Mouse (Mus musculus) ovary, adult 18-20 months (tissue): Measurements from ENCODE around the gene Zfp69.
A peak's percentile ranks its signal among the peaks of the same experiment; 100 is the strongest.

Source experiments
- DNase-seq: peaks from one replicate; pipeline ENCODE4 v3.0.0; 2022; ENCODE audit warnings: low spot score, mixed read lengths

Gene Zfp69

DNA sequence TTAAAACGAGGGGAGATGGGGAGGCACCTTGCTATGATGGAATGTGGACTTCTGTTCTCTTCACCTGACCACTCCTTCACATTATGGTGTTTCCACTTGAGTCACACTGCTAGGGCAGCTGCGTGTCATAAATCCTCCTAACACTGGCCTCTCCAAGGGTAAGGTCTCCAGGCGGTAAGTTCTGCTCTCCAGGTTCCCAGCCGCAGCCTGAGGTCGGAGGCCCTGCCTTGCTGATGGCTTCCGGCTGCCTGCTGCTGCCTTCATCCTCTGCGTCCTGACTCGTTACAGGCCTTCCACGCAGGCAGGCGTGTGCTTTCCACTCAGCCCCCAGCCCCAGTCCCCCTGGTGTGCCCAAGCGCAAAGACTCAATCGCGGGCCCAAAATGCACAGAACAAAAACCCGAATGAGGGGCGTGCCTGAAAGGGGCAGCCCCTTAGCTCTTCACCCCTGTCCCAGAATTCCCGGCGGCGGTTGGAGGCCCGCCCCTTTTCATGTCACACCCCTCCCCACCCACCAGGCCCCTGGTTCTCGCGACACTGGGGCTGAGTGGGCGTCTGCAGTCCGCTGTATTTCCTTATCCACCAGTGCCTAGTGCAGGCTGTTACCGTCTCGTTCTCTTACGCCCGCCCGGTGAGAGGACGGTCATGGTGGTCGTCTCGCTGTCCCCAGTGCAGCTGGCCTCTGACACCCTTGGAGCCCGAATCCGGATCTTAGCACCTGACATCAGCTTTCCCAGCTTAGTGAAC lies 26.8 kb downstream of the Zfp69 start, which contains the start of gene Exo5:
Exo5 (minus strand) TSS at position 464 of the 746 bp plus-strand sequence.
- DNase-seq, result peak; percentile 85

DNA sequence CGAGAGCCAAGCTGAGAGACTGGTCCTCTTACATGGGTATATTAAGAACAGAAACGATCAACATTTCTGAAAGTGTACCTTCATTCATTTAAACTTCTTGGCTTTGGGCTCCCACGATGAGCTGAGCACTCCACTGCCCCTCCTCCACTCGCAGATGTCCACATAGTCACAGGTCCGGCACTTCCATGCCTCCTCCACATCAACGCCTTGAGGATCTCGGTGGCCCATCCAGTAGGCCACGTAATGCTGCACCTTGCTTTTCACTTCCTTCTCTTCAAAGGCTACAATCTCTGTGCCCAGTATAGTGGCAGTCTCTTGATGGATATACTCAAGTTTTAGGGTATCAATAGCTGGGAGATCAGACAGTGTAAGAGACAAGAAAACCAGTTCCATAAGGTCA lies 30.0 kb downstream of the Zfp69 start:
- no peak for DNase-seq

DNA sequence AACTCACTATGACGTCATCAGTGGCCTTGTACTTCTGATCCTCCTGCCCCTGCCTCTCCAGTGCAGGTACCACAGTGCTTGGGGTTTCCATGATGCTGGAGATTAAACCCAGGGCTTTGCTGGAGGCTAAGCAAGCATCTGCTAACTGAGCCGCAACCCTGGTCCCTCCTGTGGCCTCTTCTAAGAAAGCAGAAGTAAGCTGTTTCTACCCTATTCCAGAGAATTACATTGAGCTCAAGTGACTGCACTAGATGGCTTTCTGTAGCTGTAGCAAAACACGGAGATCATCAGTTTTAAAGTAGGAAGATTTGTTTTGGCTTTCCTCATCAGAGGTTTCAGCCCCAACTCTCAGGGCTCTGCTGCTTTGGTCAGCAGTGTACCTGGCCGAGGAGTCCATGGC lies 37.0 kb downstream of the Zfp69 start:
- no peak for DNase-seq

DNA sequence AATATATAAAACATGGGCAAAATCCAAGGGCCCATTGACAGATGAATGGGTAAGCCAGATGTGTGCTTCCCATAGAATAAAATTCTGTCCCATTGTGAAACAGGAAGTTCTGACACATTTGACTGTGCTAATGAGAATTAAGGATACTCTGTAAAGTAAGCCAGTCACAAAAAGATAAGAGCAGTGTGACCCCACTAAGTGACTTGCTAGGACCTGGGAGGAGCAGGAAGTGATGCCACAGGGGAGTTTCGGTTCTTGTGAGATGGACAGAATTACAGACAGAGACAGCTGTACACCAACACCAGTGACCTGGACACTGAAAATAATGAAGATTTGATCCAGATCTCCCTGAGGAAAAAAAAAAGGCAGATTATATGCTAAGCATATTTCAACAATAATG lies 37.6 kb downstream of the Zfp69 start:
- no peak for DNase-seq

DNA sequence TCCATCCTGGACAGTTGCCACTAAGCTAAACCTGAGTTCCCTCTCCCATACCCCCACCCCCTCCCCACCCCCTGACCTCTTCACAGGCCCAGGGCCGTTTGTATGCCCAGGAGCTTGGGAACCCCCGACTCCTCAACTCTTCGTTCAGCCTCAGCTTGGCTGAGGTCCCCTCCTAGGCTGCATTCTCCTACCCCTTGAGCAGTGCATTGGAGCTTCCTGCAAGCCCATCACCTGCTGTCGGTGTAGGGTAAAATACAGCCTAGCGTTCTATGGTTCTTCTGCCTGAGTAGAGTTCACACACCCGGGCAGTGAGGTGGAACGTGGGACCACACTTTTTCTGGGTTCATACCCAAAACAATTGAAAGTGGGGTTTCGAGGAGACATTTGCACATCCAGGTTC lies 38.1 kb downstream of the Zfp69 start:
- no peak for DNase-seq

DNA sequence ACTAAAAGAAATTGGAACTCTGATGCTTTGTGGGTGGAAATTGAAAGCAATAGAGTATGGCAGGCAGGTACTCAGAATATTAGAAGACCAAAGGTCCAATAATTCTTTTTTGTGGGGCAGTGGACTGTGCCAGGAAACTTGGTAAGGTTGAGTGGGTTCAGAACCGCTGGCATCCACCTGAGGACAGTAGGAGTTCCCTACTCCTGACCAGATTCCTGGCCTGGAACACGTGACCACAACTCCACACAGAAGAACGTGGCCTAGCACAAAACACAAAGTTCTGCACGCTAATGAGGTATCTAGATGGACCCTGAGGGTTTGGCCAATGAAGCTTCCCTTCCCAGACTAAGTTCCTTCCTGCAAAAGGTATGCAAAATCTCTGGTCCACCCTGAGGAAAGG lies 38.6 kb downstream of the Zfp69 start:
- no peak for DNase-seq

DNA sequence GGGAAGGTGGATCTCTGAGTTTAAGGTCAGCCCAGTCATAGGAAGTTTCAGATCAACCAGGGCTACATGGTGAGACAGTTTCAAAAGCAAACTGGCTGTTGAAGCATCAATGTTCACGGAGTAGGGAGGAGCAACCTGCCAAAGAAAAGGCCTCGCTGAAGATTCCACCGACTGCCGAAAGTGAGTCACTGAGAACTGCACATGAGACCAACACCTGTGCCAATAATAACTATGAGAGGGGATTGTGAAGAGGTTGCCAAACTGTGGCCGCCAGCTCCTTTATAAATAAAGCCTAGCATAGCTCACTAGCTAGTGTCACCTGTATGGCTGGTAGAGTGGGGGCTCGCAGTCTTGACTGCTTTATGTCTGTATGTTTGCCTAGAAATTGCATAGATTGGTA lies 40.4 kb downstream of the Zfp69 start:
- no peak for DNase-seq

DNA sequence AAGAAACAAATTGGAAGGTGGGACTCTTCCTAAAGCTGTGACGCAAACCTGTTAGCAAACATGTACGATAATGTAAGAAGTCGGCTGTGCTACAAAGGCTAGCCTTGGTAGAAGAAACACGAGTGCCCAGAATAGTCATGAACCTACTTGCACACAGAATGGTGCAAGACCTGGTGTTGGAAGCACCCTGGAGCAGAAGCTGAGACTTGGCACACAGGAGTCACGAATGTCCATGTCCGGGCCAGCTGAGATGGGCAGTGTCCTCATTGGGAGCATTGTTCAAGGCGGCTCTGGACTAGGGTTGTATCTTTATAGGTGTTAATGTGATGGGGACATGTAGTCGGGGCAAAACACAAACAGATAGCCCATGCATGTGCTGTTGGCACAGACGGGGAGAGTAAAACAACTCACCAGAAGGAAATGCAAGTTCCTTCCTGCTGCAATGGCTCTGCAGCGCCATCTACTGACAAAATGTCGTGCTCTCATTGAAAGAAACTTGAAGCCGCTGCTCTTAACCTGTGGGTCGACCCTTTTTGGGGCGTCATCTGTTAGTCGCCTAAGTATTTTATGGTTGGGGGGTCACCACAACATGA lies 41.8 kb downstream of the Zfp69 start:
- DNase-seq, result no peak

DNA sequence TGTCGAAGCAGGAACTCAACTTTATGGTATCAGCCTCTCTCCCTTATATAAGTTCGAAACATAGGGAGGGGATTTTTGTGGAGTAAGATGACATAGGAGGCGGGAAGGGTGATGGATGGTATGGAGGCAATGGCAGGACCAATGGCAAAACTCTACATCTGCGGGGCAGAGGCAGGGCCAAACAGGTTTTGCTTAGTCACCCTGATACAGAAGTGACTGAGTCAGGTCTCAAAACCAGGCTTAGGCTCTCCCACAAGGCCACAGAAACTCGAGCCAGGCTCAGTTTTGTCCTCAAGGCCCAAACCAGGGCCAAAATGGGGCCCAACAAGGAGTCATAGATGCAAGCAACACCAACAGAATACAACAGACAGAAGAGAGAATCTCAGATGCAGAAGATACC lies 45.9 kb downstream of the Zfp69 start:
- DNase-seq, result no peak

DNA sequence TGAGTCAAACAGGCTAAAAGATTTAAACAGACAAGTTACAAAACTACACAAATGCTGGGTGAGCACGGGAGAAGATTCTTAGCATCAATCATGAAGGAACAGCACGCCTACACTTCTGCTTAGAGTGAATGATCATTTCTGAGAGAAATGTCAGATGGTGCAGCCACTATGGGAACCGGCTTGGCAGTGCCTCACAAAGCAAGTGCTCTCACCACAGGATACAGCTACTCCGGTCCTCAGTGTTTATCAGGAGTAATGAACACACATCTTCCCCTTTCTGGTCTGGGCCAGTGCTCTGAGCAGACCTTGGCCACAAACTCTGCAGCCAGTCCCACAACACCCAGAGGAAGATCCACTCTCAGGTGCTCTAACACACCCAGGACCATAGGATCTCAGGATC lies 47.0 kb downstream of the Zfp69 start:
- DNase-seq, result no peak

DNA sequence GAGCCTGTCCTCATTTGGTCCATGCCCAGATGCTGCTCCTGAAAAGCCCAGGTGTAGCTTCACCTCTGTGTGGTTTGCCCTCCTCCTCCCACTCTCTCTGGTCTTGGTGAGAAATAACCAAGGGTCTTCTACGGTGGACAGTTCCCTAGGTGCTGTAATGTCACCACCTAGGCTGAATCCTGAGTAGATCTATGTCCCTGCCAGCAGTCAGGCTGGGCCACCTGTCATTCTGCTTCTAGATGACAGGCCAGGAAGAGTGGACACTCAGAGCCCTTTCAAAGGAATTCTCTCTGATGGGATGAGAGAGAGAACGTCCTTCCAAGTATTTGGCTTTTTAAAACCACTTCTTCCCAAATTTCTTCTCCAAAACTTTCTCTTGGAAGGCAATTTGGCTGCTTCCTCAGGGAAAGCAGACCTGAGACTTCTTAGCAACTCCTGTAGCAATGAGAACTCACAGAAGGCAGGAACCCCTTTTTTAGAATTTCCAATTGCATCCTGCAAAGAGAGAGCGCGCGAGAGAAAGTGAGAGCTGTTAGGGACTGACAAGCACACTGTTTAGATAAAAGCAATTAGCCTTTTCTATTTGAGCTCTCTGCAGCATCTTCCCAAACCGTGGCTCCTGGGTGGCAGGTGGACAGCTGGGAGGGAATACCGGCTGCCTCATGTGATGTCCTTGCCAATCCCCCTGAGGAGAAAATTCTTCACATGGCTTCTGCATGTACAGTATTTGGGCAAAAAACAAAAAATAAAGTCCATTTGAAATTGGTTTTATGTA lies 55.5 kb downstream of the Zfp69 start:
- DNase-seq, result no peak

DNA sequence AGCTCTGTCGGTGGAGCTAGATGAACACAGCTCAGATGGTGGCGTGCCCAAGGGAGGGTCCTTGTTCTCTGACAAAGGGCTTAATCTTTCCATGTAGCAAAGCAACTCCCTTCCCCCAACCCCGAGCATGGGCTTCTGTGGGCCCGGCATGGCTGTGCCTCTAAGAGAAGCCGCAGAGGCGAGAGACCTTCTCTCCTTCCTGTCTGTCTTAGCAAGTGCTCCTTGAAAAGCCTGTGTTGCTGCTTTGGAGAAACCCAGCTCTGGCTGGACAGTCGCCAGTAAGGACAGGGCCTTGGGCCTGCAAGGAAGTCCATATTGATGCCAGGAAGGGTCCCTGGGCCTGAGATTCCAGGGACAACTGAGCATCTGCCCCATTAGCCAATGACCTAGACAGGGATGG lies 56.3 kb downstream of the Zfp69 start:
- no peak for DNase-seq

DNA sequence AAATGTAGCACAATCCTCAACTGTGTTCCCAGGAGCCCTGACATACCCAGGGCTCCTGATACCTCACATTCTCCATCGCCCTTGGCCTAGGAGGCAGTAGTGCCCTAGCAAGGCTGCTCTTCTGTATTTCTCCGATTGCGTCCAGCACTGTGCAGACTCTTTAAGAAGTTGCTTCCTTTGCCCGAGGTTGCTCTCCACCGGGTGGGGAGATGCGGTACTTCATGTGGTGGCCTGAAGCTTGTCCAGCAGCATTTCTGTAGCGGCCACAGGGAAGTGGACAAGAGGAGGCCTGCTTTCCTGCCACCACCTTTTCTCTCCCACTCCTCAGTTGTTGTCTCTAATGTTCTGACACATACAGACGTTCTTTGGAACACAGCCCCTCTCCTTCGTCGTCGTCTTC lies 56.9 kb downstream of the Zfp69 start:
- DNase-seq, result no peak

DNA sequence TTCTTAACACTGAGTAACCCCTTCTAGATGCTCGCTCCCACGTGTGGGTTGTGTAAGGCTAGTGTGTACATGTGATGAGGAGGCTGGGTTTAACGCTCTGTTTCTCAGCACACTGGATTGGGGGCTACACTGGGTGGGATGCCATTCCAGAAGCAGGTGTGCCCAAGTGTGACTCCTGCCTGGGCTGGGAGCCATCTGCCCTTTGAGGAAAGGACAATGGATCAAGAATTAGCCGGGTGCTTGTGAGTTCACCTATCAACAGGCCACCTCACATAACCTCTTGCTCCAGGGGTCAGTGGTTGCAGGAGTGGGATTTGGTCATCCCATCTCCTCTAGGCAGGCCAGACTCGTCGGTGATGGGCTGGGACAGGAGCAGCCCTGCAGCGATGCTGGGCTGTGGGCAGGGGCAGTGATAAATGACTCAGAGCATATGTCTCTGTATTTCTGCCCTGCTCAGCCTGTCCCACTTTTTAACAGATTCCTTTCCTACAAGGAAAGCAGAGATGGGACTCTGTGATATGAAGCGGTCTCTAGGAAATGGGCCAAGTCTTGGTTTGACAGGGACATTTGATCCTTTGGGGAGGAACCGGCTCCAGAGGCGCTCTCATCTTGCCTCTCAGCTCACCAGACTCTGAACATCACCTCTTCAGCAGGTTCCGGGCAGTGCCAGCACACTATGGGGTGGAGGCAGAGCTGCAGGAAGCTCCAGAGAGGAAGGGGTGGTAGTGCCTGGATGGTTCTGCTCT lies 57.7 kb downstream of the Zfp69 start:
- no peak for DNase-seq

DNA sequence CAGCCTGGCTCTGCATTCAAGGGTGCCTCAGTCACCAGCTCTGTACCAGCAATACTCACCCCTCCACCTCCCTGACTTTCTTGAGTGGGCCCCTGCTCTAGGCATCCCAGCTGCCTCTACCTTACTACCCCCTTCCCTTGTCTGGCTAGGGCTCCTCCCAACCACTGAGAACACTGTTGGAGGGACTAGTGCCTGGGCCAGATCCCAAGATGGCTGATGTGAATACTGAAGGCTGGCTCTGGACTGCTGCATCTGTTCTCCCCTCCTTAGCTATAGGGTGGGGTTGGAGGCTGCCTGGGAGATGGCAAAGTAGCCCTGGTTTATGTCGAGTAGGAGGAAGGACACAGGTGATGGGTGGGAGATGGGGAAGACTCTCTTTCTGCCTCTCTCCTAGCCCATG lies 59.0 kb downstream of the Zfp69 start:
- no peak for DNase-seq

DNA sequence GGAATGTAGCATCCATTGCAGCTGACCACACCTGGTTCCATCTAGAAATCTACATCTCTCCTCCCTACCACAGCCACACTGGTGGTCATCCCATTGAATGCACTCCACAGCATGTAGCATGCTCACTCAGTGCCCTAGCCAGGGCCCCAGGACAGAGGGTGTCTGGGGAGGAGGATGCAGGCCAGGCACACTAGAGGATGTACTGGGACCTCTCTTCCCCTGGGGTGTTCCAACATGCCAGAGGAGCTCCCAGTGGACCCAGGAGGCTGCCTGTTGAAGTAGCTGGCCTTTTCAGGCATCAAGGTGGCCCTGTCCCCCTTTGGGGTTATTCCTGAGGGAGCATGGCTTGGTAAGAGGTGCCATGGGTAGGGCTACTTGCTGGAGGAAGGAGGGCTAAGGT lies 59.5 kb downstream of the Zfp69 start:
- no peak for DNase-seq

DNA sequence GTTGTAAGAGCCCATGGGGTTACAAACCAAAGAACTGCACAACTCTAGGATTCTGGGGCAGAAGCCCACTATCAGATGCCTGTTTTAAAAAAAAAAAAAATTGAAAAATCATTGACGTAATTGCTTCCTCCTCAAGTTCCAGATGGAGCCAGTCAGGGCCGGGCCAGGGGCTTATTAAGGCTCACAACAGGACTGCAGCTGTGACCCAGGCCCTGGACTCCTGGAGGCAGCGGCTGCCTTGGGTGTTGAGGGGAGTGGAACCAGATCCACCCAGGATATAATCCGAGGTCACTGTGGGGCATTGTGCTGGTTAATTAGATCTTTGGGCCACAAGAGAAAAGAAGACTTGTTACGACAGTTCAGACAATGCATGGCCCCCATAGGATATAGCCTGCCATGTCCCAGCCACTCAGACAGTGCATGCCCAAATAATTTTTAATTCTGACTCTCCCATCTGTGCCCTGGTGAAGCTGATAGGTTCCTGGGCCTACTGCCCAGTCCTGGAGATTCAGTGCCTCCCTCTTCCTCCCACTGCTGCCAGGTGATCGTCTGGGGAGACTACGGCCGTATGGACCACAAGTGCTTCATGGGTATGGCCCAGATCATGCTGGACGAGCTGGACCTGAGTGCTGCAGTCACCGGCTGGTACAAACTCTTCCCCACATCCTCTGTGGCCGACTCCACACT lies 60.6 kb downstream of the Zfp69 start:
- DNase-seq, result no peak

DNA sequence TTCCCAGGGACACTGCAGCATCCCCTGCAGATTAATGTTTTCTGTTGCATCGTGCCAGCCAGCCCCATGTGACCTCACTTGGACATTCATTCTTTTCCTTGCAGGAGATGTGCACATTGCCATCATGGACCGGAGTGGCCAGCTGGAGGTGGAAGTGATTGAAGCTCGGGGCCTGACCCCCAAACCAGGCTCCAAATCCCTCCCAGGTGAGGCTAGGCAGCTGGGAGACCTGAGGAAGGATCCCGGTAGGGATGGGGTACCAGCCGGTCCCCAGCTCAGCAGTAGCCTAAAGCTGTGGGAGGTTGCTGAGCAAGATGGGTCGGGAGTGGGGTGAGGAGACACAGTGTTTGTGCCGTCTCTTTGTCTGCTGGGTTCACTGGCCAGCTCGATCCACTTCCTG lies 62.6 kb downstream of the Zfp69 start:
- no peak for DNase-seq

DNA sequence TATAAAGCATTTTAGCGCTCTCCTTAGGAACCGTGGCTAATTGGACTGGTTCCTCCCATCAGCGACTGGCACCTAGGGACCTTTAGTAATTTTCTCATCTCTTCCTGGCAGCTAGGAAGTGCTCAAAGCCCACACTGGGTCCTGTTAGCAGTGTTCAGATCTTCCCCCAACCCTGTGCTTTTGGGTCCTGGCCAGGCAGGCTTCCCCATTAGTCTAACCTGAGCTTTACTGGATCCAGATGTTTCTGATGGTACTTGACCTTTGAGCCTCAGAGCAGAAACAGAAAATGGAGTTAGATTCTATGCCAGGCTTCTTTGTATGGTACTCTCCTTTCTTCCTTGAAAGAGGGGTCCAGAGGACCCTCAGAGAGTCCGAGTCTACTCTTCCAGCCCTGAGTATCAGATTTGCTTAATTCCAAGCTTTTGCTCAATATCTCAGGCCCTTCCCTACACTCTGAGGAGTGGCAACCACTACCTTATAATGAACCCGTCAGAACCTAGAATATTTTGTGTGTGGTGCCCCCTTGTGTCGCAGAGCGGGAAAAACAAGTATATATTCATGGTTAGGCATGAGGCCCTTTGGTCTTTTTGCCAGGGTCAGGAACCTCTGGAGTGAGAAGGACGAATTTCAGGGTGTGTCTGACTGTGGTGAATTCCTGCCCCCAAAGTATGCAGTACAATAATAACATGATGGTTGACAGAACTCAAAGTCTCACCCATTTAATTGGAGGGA lies 64.0 kb downstream of the Zfp69 start:
- no peak for DNase-seq

DNA sequence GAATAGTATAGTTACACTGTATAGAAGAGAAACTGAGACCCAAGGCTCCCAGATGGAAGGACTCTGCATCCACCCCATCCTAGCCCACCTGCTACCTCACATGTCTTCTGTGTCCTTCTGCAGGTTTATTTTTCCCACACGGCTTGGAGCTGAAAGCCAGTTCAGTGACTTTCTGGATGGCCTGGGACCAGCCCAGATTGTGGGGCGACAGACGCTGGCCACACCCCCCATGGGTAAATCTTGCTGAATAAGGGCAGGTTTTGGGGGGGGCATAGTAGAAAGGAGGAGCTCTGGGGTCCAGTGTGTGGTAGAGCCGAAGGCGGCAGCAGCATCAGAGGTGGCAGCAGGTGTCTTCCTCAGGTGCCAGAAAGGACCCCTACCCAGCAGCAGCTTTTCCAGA lies 64.7 kb downstream of the Zfp69 start:
- DNase-seq, result no peak

DNA sequence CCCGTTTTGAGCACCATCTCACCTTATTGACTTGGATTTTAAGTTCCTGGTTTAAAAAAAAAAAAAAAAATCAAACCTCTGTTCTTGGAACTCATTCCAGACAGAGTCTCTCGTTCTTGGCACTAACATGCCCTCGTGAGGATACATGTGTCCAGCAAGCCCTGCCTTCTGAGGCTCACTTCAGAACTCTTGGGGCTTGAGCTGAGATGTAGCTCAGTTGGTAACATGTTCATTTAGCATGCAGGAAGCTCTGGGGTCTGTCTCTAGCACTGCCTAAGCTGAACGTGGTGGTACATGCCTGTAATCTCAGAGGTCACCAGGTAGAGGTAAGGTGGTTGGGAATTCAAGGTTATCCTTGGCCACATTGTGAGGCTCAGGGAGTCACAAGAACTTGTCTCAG lies 65.4 kb downstream of the Zfp69 start:
- DNase-seq, result no peak
